Mouse (Mus musculus): ENCODE data around the gene Btbd3. TPM values are rescaled to one million over a fixed set of nuclear protein-coding genes. Genes with fewer than 3 reads are reported as not detected.

Btbd3 gene
- polyA plus RNA-seq, 1 experiment from 2014 or later = 1.5 TPM

DNA sequence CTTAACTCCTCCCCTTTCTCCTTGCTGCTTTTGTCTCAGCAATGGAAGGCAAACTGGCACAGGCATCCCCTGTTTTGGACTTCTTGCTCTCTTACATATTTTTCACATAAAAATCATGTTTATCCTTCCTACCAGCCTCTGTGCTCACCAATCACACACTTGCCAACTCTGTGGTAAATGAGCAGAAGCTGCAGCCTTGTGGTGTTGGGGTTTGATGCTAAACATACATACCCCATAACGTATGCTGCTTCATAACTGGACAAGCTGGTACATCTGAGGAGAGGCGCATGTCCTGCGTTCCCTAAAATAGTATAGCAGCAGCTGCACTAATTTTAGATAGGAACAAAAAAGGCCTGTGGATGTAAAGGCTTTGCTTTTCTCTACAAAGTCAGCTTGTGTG is 220.1 kb downstream of the Btbd3 start:
- H3K27me3 ChIP-seq = no peaks in the 10 kb centered on the region
- H3K9ac ChIP-seq = no peak overlapping the region
- H3K4me3 ChIP-seq (replicated peaks) = no peak overlapping the region
- no peaks in the 10 kb centered on the region for H3K36me3 ChIP-seq (replicated peaks)
- H3K27ac ChIP-seq (replicated peaks) = no peak overlapping the region
- no peak for ATAC-seq (ENCODE audit: insufficient read depth)
- no peaks in the 10 kb centered on the region for H3K9me3 ChIP-seq (replicated peaks)
- H3K4me2 ChIP-seq = no peak overlapping the region
- 71% methylated on average over 3 of the region's 3 CpGs for WGBS (ENCODE audit: insufficient replicate concordance)
- no peaks in the 10 kb centered on the region for H3K4me1 ChIP-seq (replicated peaks)

DNA sequence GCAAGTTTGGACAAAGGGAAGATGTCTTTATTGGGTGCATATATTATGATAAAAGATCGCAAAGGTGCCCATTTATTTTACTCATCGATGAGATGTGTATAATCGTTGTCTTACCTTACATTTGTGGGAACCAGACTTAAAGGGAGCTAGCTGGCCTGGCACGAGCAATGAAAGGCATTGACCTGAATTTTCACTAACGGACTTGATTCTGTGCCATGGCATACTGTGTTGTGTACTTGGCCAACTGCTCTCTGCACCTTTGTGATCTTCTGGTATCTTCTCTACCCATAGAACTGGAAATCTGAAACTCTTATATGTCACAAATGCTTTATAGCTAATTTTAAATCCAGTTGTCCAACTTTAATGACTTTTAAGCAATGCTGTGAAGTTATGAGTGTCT is 220.9 kb downstream of the Btbd3 start:
- H3K4me3 ChIP-seq (replicated peaks) = no peak overlapping the region
- no peak overlapping the region for H3K27ac ChIP-seq (replicated peaks)
- no peak overlapping the region for H3K9ac ChIP-seq
- H3K36me3 ChIP-seq (replicated peaks) = no peaks in the 10 kb centered on the region
- H3K27me3 ChIP-seq = no peaks in the 10 kb centered on the region
- no peaks in the 10 kb centered on the region for H3K9me3 ChIP-seq (replicated peaks)
- H3K4me2 ChIP-seq = no peak overlapping the region
- no peak for ATAC-seq (ENCODE audit: insufficient read depth)
- H3K4me1 ChIP-seq (replicated peaks) = no peaks in the 10 kb centered on the region
- WGBS (ENCODE audit: insufficient replicate concordance) = 68% methylated on average over 5 of the region's 5 CpGs

DNA sequence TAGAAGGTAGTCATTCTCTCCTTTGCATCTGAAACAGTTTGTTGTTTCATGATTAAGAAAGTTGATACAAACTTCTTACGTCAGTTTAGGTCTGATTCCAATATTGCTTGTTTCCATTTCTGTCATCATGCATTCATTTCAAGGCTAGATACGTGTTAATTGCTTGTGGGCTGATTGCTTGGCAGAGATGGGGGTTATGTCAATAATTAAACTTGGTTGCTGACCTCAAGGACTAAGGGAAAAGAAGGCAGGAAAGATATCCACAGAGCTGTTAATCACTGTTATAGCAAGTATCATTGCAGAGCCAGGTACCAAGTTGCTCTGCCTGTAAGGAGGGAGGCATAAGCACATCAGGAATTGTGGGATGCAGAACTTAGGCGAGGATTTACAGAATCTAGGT is 226.2 kb downstream of the Btbd3 start:
- H3K36me3 ChIP-seq (replicated peaks) = no peaks in the 10 kb centered on the region
- ATAC-seq (ENCODE audit: insufficient read depth) = no peak
- no peaks in the 10 kb centered on the region for H3K27me3 ChIP-seq
- H3K9me3 ChIP-seq (replicated peaks) = no peaks in the 10 kb centered on the region
- no peaks in the 10 kb centered on the region for H3K4me1 ChIP-seq (replicated peaks)
- no peak overlapping the region for H3K4me2 ChIP-seq
- no peak overlapping the region for H3K27ac ChIP-seq (replicated peaks)
- H3K9ac ChIP-seq = no peak overlapping the region
- H3K4me3 ChIP-seq (replicated peaks) = no peak overlapping the region
- WGBS (ENCODE audit: insufficient replicate concordance) = 46% methylated on average over 3 of the region's 3 CpGs

DNA sequence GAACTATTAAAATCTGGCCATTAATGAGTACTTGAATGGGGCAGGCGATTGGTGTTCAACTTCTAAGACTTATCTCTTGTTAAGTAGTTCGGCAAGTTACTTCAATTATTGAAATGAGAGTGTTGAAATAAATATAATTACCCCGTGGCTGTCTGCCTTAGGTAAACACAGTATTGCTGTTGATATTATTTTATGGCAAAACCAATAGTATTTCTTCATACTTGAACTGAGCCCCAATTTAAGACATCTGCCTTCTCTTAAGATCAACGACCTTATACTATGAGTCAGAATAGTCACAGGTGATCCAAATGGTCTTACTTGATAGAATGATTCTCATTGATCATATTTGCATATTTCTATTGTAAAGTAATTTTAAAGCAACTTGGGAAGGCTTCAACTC is 228.5 kb downstream of the Btbd3 start:
- ATAC-seq (ENCODE audit: insufficient read depth) = no peak
- Histone ChIP-seq H3K9me3 (replicated peaks) (no peaks in the 10 kb centered on the region), H3K27me3 (no peaks in the 10 kb centered on the region), H3K36me3 (replicated peaks) (no peaks in the 10 kb centered on the region), H3K4me2 (no peak overlapping the region), H3K4me1 (replicated peaks) (no peaks in the 10 kb centered on the region), H3K27ac (replicated peaks) (no peak overlapping the region), H3K9ac (no peak overlapping the region), H3K4me3 (replicated peaks) (no peak overlapping the region)
- WGBS (ENCODE audit: insufficient replicate concordance) = 56% methylated on average over 4 of the region's 4 CpGs

- Histone ChIP-seq H3K4me1 (replicated peaks) (no peaks in the 10 kb centered on the region), H3K27ac (replicated peaks) (no peak overlapping the region), H3K9me3 (replicated peaks) (no peaks in the 10 kb centered on the region), H3K27me3 (no peaks in the 10 kb centered on the region), H3K36me3 (replicated peaks) (no peaks in the 10 kb centered on the region), H3K9ac (no peak overlapping the region), H3K4me3 (replicated peaks) (no peak overlapping the region), H3K4me2 (no peak overlapping the region)
- 59% methylated on average over 2 of the region's 2 CpGs for WGBS (ENCODE audit: insufficient replicate concordance)
- no peak for ATAC-seq (ENCODE audit: insufficient read depth)
These were observed 234.5 kb downstream of the Btbd3 start for GRCm38 (mm10) chr2:138490688-138491405.

DNA sequence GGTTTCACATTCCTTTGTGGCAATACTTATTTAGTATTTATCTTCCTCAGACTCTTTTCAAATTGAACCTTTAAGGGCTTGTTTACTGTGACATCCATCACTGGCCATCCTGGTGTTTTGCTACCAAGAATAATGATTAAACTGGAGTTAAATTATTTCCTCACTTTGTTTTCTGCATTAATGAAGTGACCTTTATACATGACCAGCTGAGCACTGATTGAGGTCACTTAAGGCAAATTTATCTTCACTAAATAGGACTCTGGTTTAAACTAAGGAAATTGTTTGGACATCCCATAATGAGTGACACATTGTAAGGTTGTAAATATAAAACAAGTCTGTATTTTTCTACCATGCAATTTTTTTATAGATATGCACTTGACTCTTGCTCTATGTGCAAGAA is 235.8 kb downstream of the Btbd3 start:
- H3K36me3 ChIP-seq (replicated peaks) = no peaks in the 10 kb centered on the region
- H3K4me1 ChIP-seq (replicated peaks) = no peaks in the 10 kb centered on the region
- H3K9ac ChIP-seq = no peak overlapping the region
- ATAC-seq (ENCODE audit: insufficient read depth) = no peak
- no peak overlapping the region for H3K4me3 ChIP-seq (replicated peaks)
- no peaks in the 10 kb centered on the region for H3K27me3 ChIP-seq
- H3K27ac ChIP-seq (replicated peaks) = no peak overlapping the region
- H3K9me3 ChIP-seq (replicated peaks) = no peaks in the 10 kb centered on the region
- no peak overlapping the region for H3K4me2 ChIP-seq

- H3K27me3 ChIP-seq = no peaks in the 10 kb centered on the region
- WGBS (ENCODE audit: insufficient replicate concordance) = 60% methylated on average over 12 of the region's 12 CpGs
- no peaks in the 10 kb centered on the region for H3K36me3 ChIP-seq (replicated peaks)
- no peak overlapping the region for H3K9ac ChIP-seq
- ATAC-seq (ENCODE audit: insufficient read depth) = no peak
- H3K27ac ChIP-seq (replicated peaks) = no peak overlapping the region
- no peak overlapping the region for H3K4me3 ChIP-seq (replicated peaks)
- H3K9me3 ChIP-seq (replicated peaks) = no peaks in the 10 kb centered on the region
- no peaks in the 10 kb centered on the region for H3K4me1 ChIP-seq (replicated peaks)
- H3K4me2 ChIP-seq = no peak overlapping the region
These were observed 247.6 kb downstream of the Btbd3 start for GRCm38 (mm10) chr2:138503866-138504380.

GRCm38 (mm10) chr2:138515531-138515930 is 259.2 kb downstream of the Btbd3 start:
- H3K27me3 ChIP-seq = no peaks in the 10 kb centered on the region
- no peak overlapping the region for H3K4me2 ChIP-seq
- no peak overlapping the region for H3K4me3 ChIP-seq (replicated peaks)
- H3K27ac ChIP-seq (replicated peaks) = no peak overlapping the region
- 0 out of 2 replicates have a peak, but pooled peaks cover 4% of the 10 kb centered on the region for H3K9me3 ChIP-seq (replicated peaks)
- H3K4me1 ChIP-seq (replicated peaks) = no peaks in the 10 kb centered on the region
- 30% methylated on average over 4 of the region's 4 CpGs for WGBS (ENCODE audit: insufficient replicate concordance)
- ATAC-seq (ENCODE audit: insufficient read depth) = no peak
- no peaks in the 10 kb centered on the region for H3K36me3 ChIP-seq (replicated peaks)
- no peak overlapping the region for H3K9ac ChIP-seq

GRCm38 (mm10) chr2:138528461-138528860 is 272.1 kb downstream of the Btbd3 start:
- Histone ChIP-seq H3K4me2 (no peak overlapping the region), H3K36me3 (replicated peaks) (no peaks in the 10 kb centered on the region), H3K27me3 (no peaks in the 10 kb centered on the region), H3K9me3 (replicated peaks) (no peaks in the 10 kb centered on the region), H3K9ac (no peak overlapping the region), H3K4me3 (replicated peaks) (no peak overlapping the region), H3K4me1 (replicated peaks) (no peaks in the 10 kb centered on the region), H3K27ac (replicated peaks) (no peak overlapping the region)
- 52% methylated on average over 1 of the region's 1 CpGs for WGBS (ENCODE audit: insufficient replicate concordance)
- ATAC-seq (ENCODE audit: insufficient read depth) = no peak

DNA sequence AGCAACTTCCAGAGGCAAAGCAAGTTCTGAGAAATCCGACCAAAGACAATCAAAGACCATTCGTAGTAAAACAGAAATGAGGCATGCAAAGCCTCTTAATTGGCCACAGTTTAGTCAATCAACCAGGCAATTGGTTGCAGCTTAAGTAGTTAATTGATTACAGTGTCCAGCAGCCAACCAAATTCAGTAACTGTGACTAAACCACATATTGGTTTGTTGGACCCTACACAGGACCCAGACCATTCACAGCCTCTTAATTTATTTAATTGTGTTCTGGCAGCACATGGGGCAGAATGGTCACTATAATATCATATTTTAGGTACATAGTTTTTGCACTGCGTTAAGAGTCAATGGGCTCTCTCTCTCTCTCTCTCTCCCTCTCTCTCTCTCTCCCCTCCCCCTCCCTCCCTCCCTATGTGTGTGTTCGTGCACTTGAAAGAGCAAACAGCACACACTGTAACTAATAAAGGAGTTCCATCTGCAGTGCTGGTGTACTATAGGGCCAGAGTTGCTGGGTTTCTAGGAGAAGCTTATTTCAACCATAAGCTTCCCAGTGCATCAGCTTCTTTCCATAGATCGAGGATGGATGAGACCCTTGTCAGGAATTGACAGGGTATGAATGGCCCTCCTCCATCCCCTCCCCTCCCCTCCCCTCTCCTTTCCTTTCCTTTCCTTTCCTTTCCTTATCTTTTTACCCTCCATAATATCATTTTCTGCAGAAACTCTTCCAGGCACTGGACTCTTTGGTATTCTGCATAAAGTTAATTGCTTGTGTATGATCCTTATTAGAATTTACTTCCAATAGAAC is 275.0 kb downstream of the Btbd3 start:
- H3K27ac ChIP-seq (replicated peaks) = no peak overlapping the region
- H3K9ac ChIP-seq = no peak overlapping the region
- H3K4me2 ChIP-seq = no peak overlapping the region
- no peaks in the 10 kb centered on the region for H3K9me3 ChIP-seq (replicated peaks)
- ATAC-seq (ENCODE audit: insufficient read depth) = no peak
- no peaks in the 10 kb centered on the region for H3K27me3 ChIP-seq
- no peaks in the 10 kb centered on the region for H3K36me3 ChIP-seq (replicated peaks)
- H3K4me1 ChIP-seq (replicated peaks) = no peaks in the 10 kb centered on the region
- WGBS (ENCODE audit: insufficient replicate concordance) = 58% methylated on average over 5 of the region's 5 CpGs
- no peak overlapping the region for H3K4me3 ChIP-seq (replicated peaks)

GRCm38 (mm10) chr2:138531992-138532391 is 275.6 kb downstream of the Btbd3 start:
- Histone ChIP-seq H3K9me3 (replicated peaks) (no peaks in the 10 kb centered on the region), H3K4me2 (no peak overlapping the region), H3K27ac (replicated peaks) (no peak overlapping the region), H3K4me1 (replicated peaks) (no peaks in the 10 kb centered on the region), H3K9ac (no peak overlapping the region), H3K4me3 (replicated peaks) (no peak overlapping the region), H3K36me3 (replicated peaks) (no peaks in the 10 kb centered on the region), H3K27me3 (no peaks in the 10 kb centered on the region)
- ATAC-seq (ENCODE audit: insufficient read depth) = no peak
- 61% methylated on average over 4 of the region's 4 CpGs for WGBS (ENCODE audit: insufficient replicate concordance)
